Mouse (Mus musculus): ENCODE results near the gene Tmed10. TPM values are rescaled to one million over a fixed set of nuclear protein-coding genes. Genes with fewer than 3 reads are reported as not detected.

The Tmed10 gene
- total RNA-seq, 2 experiments from 2014 or later = 162 to 167 TPM

- DNase-seq = peak in 1 of 2 experiments; percentile 73
These were observed 771 bp downstream of the Tmed10 start for GRCm38 (mm10) chr12:85373591-85374560.

DNA sequence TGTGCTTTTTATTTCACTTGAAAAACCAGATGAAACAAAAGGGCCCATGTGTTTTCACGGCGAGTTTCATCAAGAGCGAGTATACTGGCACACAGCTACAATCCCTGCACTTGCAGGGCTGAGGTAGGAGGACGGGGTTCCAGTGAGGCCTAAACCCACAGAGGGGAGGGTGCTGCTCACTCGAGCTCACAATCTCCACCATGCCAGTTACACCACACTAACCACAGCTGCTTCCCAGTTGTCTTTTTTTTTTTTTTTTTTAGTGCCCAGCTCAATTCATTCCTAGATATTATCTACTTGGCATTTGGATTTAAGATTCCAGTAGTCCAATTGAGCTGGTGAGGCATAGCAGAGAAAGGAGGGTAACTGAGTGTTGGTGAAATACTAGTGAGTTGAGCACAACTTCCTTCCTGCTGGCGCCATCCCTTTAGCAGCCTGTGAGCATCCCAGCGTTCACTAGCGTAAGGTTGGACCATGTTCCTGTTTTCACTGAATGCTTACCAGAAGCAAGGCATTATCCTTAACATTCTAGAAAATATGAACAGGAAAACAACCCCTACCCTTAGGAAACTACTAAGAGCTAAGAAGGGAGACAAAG lies 2.5 kb downstream of the Tmed10 start:
- no peak for DNase-seq

GRCm38 (mm10) chr12:85368441-85369063 lies 6.1 kb downstream of the Tmed10 start:
- no peak for DNase-seq

GRCm38 (mm10) chr12:85366271-85366670 lies 8.4 kb downstream of the Tmed10 start:
- peak; percentile 40 to 54 for DNase-seq

GRCm38 (mm10) chr12:85362510-85362909 lies 12.1 kb downstream of the Tmed10 start:
- DNase-seq = no peak

- no peak for DNase-seq
These were observed 13.1 kb downstream of the Tmed10 start for GRCm38 (mm10) chr12:85361580-85361979.

- no peak for DNase-seq
These were observed 13.5 kb downstream of the Tmed10 start for GRCm38 (mm10) chr12:85361165-85361564.

DNA sequence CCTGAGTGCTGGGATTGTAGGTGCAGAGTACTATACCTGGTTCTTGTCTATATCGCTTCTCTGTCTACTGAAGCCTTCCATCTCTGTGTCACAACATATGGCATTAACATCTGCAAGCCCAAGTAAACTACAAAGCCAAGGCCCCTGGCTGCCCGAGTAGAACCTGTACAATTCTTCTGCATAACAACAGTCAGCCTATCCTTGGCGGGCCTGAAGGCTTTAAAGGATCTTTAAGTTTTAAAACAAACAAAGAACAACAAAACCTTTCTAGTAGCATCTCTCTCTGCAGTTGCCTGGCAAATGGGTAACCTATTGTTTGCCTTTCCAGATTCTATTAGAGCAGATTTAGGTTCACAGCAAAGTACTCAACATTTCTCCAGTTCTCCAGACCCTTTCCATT lies 20.6 kb downstream of the Tmed10 start:
- no peak for DNase-seq

GRCm38 (mm10) chr12:85350407-85351232 lies 24.0 kb downstream of the Tmed10 start:
- peak; percentile 72 to 75 for DNase-seq

DNA sequence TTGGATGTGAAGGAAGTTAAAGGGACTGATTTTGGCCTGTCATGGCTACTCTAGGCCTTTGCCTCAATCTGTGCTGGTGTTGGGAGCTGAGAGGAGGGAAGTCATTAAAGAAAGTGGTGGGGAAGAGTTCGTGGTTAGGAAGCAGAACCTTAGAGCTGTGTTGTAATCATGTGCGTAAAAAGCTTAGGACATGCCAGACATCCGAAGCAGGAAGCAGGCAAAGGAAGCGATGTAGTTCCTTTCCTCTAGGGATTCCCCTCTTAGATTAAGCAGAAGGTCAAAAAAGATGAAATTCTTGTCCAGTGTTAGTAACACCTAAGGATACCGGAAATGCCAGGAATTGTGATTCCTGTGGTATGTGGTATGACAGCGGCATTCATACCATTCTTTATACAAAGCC lies 26.3 kb downstream of the Tmed10 start:
- DNase-seq = no peak

DNA sequence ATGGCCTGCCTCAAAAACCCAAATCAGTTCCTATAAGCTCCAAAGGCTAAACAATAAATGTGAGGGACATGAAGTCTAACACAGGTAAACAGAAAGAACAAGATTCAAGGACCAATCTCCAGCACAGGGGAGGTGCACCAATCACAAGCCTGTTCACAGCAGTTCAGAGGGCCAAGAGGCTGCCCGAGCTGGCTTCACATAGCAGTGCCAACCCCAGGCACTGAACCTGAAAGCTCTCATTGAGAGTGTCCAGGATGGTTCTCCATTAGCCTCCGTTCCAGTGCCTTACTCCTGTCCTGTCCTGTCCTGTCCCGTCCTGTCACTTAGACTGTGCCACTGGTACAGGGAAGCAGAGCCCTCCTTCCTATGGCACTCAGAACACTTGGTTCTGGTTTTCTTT lies 27.5 kb downstream of the Tmed10 start:
- no peak for DNase-seq

GRCm38 (mm10) chr12:85346374-85346773 lies 28.3 kb downstream of the Tmed10 start:
- no peak for DNase-seq

GRCm38 (mm10) chr12:85345559-85345958 lies 29.1 kb downstream of the Tmed10 start:
- no peak for DNase-seq

- DNase-seq = no peak
These were observed 30.4 kb downstream of the Tmed10 start for GRCm38 (mm10) chr12:85344252-85344651.

DNA sequence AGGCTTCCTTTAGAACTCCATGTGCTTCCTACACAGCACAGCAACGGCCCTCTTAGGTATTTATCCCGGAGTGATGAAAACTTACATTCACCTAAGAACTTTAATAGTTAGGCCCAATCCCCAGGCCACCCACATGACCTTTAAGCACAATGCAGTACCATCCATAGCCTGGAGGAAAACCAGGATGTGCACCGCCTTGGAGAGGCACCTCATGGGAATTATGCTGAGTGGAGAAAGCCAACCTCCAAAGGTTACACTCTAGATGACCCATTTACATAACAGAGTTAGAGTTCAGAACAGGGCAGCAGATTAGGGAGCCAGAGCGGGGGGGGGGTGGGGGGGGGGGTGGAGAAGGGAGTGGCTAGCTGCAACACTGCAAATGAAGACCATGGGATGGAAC lies 32.3 kb downstream of the Tmed10 start:
- no peak for DNase-seq

DNA sequence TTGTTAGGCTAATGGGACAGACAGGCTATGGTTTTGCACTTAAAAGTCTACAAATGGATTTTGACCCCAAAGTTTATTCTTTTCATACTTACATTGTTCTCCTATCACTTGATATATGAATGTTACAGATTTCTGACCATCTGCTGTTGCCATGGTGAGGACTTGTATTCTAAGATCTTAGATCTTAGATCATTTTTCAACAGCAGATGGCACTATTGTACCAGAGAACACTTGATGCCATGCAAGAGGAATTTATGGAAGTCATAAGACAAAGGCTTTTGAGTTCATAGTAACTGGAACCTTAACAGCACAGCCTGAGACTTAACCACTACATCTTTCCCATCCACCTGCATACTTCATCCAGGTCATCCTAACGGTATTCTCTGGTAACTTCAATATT lies 33.5 kb downstream of the Tmed10 start:
- no peak for DNase-seq

DNA sequence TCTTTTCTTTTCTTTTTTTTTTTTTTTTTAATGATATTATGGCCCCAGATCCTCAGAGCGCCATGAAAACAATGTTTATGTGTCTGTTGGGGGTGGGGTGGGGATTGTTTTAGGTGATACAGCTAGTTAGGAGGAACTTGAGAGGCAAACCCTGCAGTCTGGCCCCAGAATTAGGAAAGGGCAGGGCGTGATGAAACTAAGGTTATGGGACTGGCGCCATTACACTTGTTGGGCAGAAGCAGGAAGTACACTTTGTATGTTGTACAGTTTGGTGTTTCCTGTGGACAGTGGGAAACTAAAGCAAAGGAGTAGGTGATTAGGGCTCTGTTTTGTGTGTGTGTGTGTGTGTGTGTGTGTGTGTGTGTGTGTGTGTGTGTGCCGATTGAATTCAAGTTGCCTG lies 34.7 kb downstream of the Tmed10 start:
- no peak for DNase-seq

DNA sequence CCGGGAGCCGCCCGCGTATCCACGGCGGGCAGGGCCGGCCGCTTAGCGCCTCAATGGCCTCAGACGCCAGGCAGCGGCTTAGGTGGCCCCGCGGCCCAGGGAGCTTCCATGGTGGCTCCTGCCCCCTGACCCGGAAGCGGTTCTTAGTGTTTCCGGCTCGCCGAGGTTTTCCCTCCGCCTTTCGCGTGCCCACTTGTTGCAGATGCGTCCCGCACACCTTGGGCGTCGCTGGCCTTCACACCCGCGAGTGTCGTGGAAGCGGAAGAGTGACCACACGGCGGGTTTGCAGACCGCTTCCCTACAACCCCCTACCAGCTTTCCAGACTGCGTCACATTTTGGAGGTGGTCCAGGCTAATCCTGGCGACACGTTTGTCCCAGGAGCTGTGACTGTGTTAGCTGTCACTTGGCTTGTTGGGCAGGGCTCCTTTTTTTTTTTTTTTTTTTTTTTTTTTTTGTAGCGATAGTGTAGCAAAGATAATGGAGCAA lies 35.4 kb downstream of the Tmed10 start, which contains the start of gene Nek9:
Gene Nek9, minus strand, starts transcription at position 120 of the 487 bp plus-strand sequence.
- peak; percentile 89 for DNase-seq

GRCm38 (mm10) chr12:85338815-85339214 lies 35.8 kb downstream of the Tmed10 start:
- DNase-seq = no peak

- DNase-seq = no peak
These were observed 36.9 kb downstream of the Tmed10 start for GRCm38 (mm10) chr12:85337567-85338311.

DNA sequence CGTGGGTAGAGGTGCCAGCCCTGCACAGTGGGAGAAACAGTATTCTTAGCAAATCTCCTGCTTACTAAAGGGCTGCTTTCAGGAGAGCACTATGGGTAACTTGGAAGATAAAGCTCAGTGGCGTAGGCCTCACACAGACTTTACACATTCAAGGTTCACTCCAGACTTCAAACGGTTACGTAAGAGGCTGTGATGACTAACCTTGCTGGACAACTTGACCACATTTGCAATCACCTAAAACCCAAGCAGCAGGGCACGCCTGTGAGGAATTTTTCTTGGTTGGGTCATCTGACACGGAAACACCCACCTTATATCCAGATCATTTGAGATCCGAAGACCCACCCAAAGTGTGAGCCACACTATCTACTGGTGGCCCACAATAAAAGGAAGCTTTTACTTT lies 44.5 kb downstream of the Tmed10 start:
- no peak for DNase-seq

All from layer of hippocampus, postnatal 36 days (tissue).